Comparison of ENCODE assay signal across 26 mouse cellular contexts in genomic region chr7:130253264-130253663, GRCm38 (mm10).
A peak's percentile ranks its signal among the peaks of the same experiment; 100 is the strongest.
DNase-seq lines count a peak whose midpoint lies in the region; ATAC-seq and TF ChIP-seq lines count a peak whose summit lies in the region.
"Had no signal": no experiment of that assay in that cellular context is flagged by ENCODE, and none has a peak within 500 bp of the region (broad histone marks: within the 10 kb centered on the region; RNA-seq: fewer than 3 reads in every experiment).

No protein-coding gene starts in this region.

- no peak overlapping the region for H3K4me2 ChIP-seq in intestine, embryonic 16.5 days (ENCODE audit: low read depth, low read length)
- no peak overlapping the region for H3K4me2 ChIP-seq in intestine, embryonic 15.5 days (replicated peaks)
- peak overlapping the region; percentile 14 for H3K4me2 ChIP-seq in stomach, embryonic 16.5 days (ENCODE audit: low read depth, low read length)
- H3K4me2 ChIP-seq in liver, embryonic 11.5 days: no peak overlapping the region
- H3K4me2 ChIP-seq: embryonic facial prominence, embryonic 12.5 days; forebrain, embryonic 12.5 days; forebrain, embryonic 15.5 days; heart, embryonic 12.5 days; heart, embryonic 15.5 days; hindbrain, embryonic 13.5 days had no signal

- no peak for TF ChIP-seq POLR2A in ES-Bruce4 (IDR thresholded peaks at IDR 0.05; ENCODE audit: insufficient read depth, low read length)

- ATAC-seq in intestine, embryonic 16.5 days: no peak
- ATAC-seq in intestine, embryonic 15.5 days: no peak
- no peak for ATAC-seq in stomach, embryonic 16.5 days (ENCODE audit: insufficient read depth, low FRiP score)
- ATAC-seq in liver, embryonic 11.5 days (replicated peaks; ENCODE audit: low FRiP score): no peak
- ATAC-seq: forebrain, embryonic 15.5 days; hindbrain, embryonic 16.5 days had no signal

- 0 out of 2 replicates have a peak overlapping the region, but pooled peaks have one; percentile 10 for H3K27ac ChIP-seq in intestine, embryonic 16.5 days (ENCODE audit: low read length)
- H3K27ac ChIP-seq in intestine, embryonic 15.5 days: no peak overlapping the region
- peak overlapping the region; percentile 7; the same call in 1 of the 2 replicates for H3K27ac ChIP-seq in ES-Bruce4 (ENCODE audit: insufficient read depth, low read length)
- no peak overlapping the region for H3K27ac ChIP-seq in stomach, embryonic 16.5 days (ENCODE audit: low read length)
- no peak overlapping the region for H3K27ac ChIP-seq in liver, embryonic 11.5 days (ENCODE audit: low read depth, low read length)
- H3K27ac ChIP-seq: embryonic facial prominence, embryonic 12.5 days; forebrain, embryonic 12.5 days; forebrain, embryonic 15.5 days; heart, embryonic 15.5 days; hindbrain, embryonic 13.5 days had no signal

- H3K4me1 ChIP-seq in intestine, embryonic 16.5 days (ENCODE audit: control insufficient read depth, insufficient read depth, low read length): peaks cover 74% of the 10 kb centered on the region
- peaks cover 69% of the 10 kb centered on the region for H3K4me1 ChIP-seq in intestine, embryonic 15.5 days (replicated peaks)
- peaks cover 24% of the 10 kb centered on the region for H3K4me1 ChIP-seq in ES-Bruce4 (ENCODE audit: control insufficient read depth, insufficient read depth, low read length)
- H3K4me1 ChIP-seq in stomach, embryonic 16.5 days (ENCODE audit: control insufficient read depth, insufficient read depth, low read length): peaks cover 74% of the 10 kb centered on the region
- H3K4me1 ChIP-seq in liver, embryonic 11.5 days (replicated peaks; ENCODE audit: control insufficient read depth, insufficient read depth, low read length): peaks cover 2% of the 10 kb centered on the region

- DNase-seq in R1 (ENCODE audit: low read depth, low spot score): peak; percentile 53
- DNase-seq in spleen, adult 18-20 months: no peak
- DNase-seq in liver, embryonic 11.5 days (ENCODE audit: low spot score): no peak
- DNase-seq in thymus, postnatal 4 days: no peak
- DNase-seq: adrenal gland, postnatal 10 days; B cell, adult 2 months; cerebellum, adult 18-20 months; cerebellum, adult 9-10 months; cerebellum, postnatal 14 days; gastrocnemius, postnatal 25 days; heart, adult 18-20 months; heart, postnatal 10 days; heart, postnatal 36 days had no signal

- 37% methylated on average over 4 of the region's 4 CpGs for WGBS in intestine, embryonic 16.5 days
- WGBS in intestine, embryonic 15.5 days: 33% methylated on average over 4 of the region's 4 CpGs
- WGBS in stomach, embryonic 16.5 days: 41% methylated on average over 4 of the region's 4 CpGs
- WGBS in liver, embryonic 11.5 days: 36% methylated on average over 4 of the region's 4 CpGs

- peak; percentile 76 for TF ChIP-seq EP300 in ES-Bruce4 (IDR thresholded peaks at IDR 0.05; ENCODE audit: insufficient read depth, low read depth, low read length)

- no peaks in the 10 kb centered on the region for H3K27me3 ChIP-seq in intestine, embryonic 16.5 days (replicated peaks; ENCODE audit: control insufficient read depth, insufficient read depth, low read length)
- H3K27me3 ChIP-seq in intestine, embryonic 15.5 days (replicated peaks): no peaks in the 10 kb centered on the region
- no peaks in the 10 kb centered on the region for H3K27me3 ChIP-seq in ES-Bruce4 (ENCODE audit: control insufficient read depth, insufficient read depth, low read length, poor library complexity, severe bottlenecking)
- H3K27me3 ChIP-seq in stomach, embryonic 16.5 days (ENCODE audit: control insufficient read depth, insufficient read depth, low read length): no peaks in the 10 kb centered on the region
- no peaks in the 10 kb centered on the region for H3K27me3 ChIP-seq in liver, embryonic 11.5 days (replicated peaks; ENCODE audit: control insufficient read depth, insufficient read depth, low read length)
- H3K27me3 ChIP-seq: embryonic facial prominence, embryonic 12.5 days; forebrain, embryonic 15.5 days; heart, embryonic 12.5 days; heart, embryonic 15.5 days; hindbrain, embryonic 13.5 days had no signal

- H3K9ac ChIP-seq in intestine, embryonic 16.5 days (ENCODE audit: low read depth, low read length): no peak overlapping the region
- no peak overlapping the region for H3K9ac ChIP-seq in intestine, embryonic 15.5 days
- no peak overlapping the region for H3K9ac ChIP-seq in ES-Bruce4 (ENCODE audit: low read depth, poor library complexity, severe bottlenecking)
- H3K9ac ChIP-seq in stomach, embryonic 16.5 days (ENCODE audit: low read length): 0 out of 2 replicates have a peak overlapping the region, but pooled peaks have one; percentile 12
- H3K9ac ChIP-seq in liver, embryonic 11.5 days (ENCODE audit: low read depth, low read length): no peak overlapping the region
- H3K9ac ChIP-seq: embryonic facial prominence, embryonic 12.5 days; forebrain, embryonic 12.5 days; forebrain, embryonic 15.5 days; heart, embryonic 12.5 days; heart, embryonic 15.5 days; hindbrain, embryonic 13.5 days had no signal

- no peak overlapping the region for H3K4me3 ChIP-seq in intestine, embryonic 16.5 days (ENCODE audit: low read length)
- no peak overlapping the region for H3K4me3 ChIP-seq in intestine, embryonic 15.5 days (replicated peaks)
- H3K4me3 ChIP-seq in ES-Bruce4 (ENCODE audit: low read depth, low read length): no peak overlapping the region
- no peak overlapping the region for H3K4me3 ChIP-seq in stomach, embryonic 16.5 days (replicated peaks; ENCODE audit: low read length)
- no peak overlapping the region for H3K4me3 ChIP-seq in liver, embryonic 11.5 days (ENCODE audit: low read depth, low read length)
- H3K4me3 ChIP-seq: embryonic facial prominence, embryonic 12.5 days; erythroblast, embryonic 14.5 days; forebrain, embryonic 12.5 days; forebrain, embryonic 15.5 days; heart, embryonic 12.5 days; heart, embryonic 15.5 days; hindbrain, embryonic 10.5 days; hindbrain, embryonic 13.5 days had no signal

- TF ChIP-seq CTCF in ES-Bruce4 (IDR thresholded peaks at IDR 0.05; ENCODE audit: low read depth, low read length): no peak

- no peaks in the 10 kb centered on the region for H3K9me3 ChIP-seq in intestine, embryonic 16.5 days (ENCODE audit: control insufficient read depth, low read length)
- H3K9me3 ChIP-seq in intestine, embryonic 15.5 days: no peaks in the 10 kb centered on the region
- no peaks in the 10 kb centered on the region for H3K9me3 ChIP-seq in ES-Bruce4 (replicated peaks; ENCODE audit: control insufficient read depth, insufficient read depth, low read length, poor library complexity, severe bottlenecking)
- no peaks in the 10 kb centered on the region for H3K9me3 ChIP-seq in stomach, embryonic 16.5 days (replicated peaks; ENCODE audit: control insufficient read depth, low read length)
- H3K9me3 ChIP-seq in liver, embryonic 11.5 days (ENCODE audit: control insufficient read depth, low read length): no peaks in the 10 kb centered on the region
- H3K9me3 ChIP-seq: embryonic facial prominence, embryonic 12.5 days; forebrain, embryonic 12.5 days; forebrain, embryonic 15.5 days; heart, embryonic 12.5 days; heart, embryonic 15.5 days; hindbrain, embryonic 10.5 days; hindbrain, embryonic 13.5 days had no signal

- no peaks in the 10 kb centered on the region for H3K36me3 ChIP-seq in intestine, embryonic 16.5 days (ENCODE audit: control insufficient read depth, insufficient read depth, low read length)
- H3K36me3 ChIP-seq in intestine, embryonic 15.5 days: no peaks in the 10 kb centered on the region
- H3K36me3 ChIP-seq in ES-Bruce4 (ENCODE audit: control insufficient read depth, insufficient read depth, low read length, poor library complexity, severe bottlenecking): no peaks in the 10 kb centered on the region
- H3K36me3 ChIP-seq in stomach, embryonic 16.5 days (ENCODE audit: control insufficient read depth, insufficient read depth, low read length): no peaks in the 10 kb centered on the region
- no peaks in the 10 kb centered on the region for H3K36me3 ChIP-seq in liver, embryonic 11.5 days (ENCODE audit: control insufficient read depth, insufficient read depth, low read length)
- H3K36me3 ChIP-seq: forebrain, embryonic 12.5 days; forebrain, embryonic 15.5 days; heart, embryonic 12.5 days; heart, embryonic 15.5 days; hindbrain, embryonic 13.5 days had no signal

Comparison
In these comparisons a context has a peak if more than half of its experiments do, and no peak if none do; other contexts are left out.
1. H3K27ac ChIP-seq: peak in intestine, embryonic 16.5 days (single experiment) and ES-Bruce4 (single experiment); none in intestine, embryonic 15.5 days (single experiment), stomach, embryonic 16.5 days (single experiment) and liver, embryonic 11.5 days (single experiment).